Mouse (Mus musculus) limb, embryonic 15.5 days (tissue): ENCODE measurements around the gene Gm4846. TPM values are rescaled to one million over a fixed set of nuclear protein-coding genes. Genes with fewer than 3 reads are reported as not detected.
"Not testable (repeated sequence)": the region's sequence is repeated elsewhere in the genome, so short reads cannot be mapped to it uniquely, and the experiment has no call there.

ENCODE experiments used
- ATAC-seq: fragments of 200-750 bp; cut with Nextera tagmentation; 2 replicates; pipeline ENCODE4 v1.8.0; 2017; ENCODE audit warnings: low read depth, moderate TSS enrichment; ENCODE audit not compliant: insufficient number of reproducible peaks, low FRiP score, low TSS enrichment
- H3K27ac ChIP-seq: fragments of 300-500 bp; sonication (generic); 2 replicates; pipeline ENCODE4 v1.5.1; 2015; ENCODE audit warnings: moderate library complexity, mild to moderate bottlenecking, inconsistent platforms
- H3K27me3 ChIP-seq: fragments of 300-500 bp; sonication (generic); 2 replicates; pipeline ENCODE4 v1.6.1; 2015; ENCODE audit warnings: inconsistent platforms
- H3K36me3 ChIP-seq: fragments of 300-500 bp; sonication (generic); 2 replicates; pipeline ENCODE4 v1.6.1; 2015; ENCODE audit warnings: inconsistent platforms
- H3K4me1 ChIP-seq: fragments of 300-500 bp; sonication (generic); 2 replicates; pipeline ENCODE4 v1.6.1; 2015; ENCODE audit warnings: inconsistent platforms
- H3K4me2 ChIP-seq: fragments of 300-500 bp; sonication (generic); 2 replicates; pipeline ENCODE4 v1.6.1; 2015; ENCODE audit warnings: mild to moderate bottlenecking, inconsistent platforms
- H3K4me3 ChIP-seq: fragments of 300-500 bp; sonication (generic); 2 replicates; pipeline ENCODE4 v1.5.1; 2015; ENCODE audit warnings: mild to moderate bottlenecking, inconsistent platforms
- H3K9ac ChIP-seq: fragments of 300-500 bp; sonication (generic); 2 replicates; pipeline ENCODE4 v1.6.1; 2015; ENCODE audit warnings: inconsistent platforms
- H3K9me3 ChIP-seq: fragments of 300-500 bp; sonication (generic); 2 replicates; pipeline ENCODE4 v1.6.1; 2016; ENCODE audit warnings: inconsistent platforms
- WGBS: fragments of 180-500 bp; shearing (Covaris S2); methylation state at CpG from one replicate; pipeline ENCODE4 v1.1.7; 2015; 5-methylcytosine and 5-hydroxymethylcytosine counted together
- polyA plus RNA-seq: library from polyadenylated mRNA; unstranded; fragments of >200 nt; fragmentation: Nextera tagmentation; extraction: Ambion mirVana; gene quantifications from 2 replicates; pipeline ENCODE4 v1.2.1, GENCODE M21; 2015

Gene Gm4846
- not detected in 2 replicates for polyA plus RNA-seq

DNA sequence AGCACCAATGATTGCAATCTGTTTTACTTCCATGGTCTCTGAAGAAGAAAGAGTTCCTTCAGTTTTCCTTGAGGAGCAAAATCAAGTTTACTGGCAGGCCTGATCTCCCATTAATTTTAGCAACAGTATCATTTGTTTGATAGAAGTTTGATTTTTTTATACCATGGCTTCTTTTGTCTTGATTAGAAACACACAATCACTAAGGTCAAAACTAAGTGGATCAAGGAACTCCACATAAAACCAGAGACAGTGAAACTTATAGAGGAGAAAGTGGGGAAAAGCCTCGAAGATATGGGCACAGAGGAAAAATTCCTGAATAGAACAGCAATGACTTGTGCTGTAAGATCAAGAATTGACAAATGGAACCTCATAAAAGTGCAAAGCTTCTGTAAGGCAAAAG, at the start of gene Gm4846:
Gm4846 (minus strand) TSS at position 101 of the 400 bp plus-strand sequence.
- WGBS: 41% methylated on average over 1 of the region's 1 CpGs
- not testable (repeated sequence) for H3K27me3 ChIP-seq, H3K4me2 ChIP-seq, H3K4me1 ChIP-seq, H3K36me3 ChIP-seq, ATAC-seq, H3K9ac ChIP-seq, H3K9me3 ChIP-seq, H3K27ac ChIP-seq, H3K4me3 ChIP-seq

DNA sequence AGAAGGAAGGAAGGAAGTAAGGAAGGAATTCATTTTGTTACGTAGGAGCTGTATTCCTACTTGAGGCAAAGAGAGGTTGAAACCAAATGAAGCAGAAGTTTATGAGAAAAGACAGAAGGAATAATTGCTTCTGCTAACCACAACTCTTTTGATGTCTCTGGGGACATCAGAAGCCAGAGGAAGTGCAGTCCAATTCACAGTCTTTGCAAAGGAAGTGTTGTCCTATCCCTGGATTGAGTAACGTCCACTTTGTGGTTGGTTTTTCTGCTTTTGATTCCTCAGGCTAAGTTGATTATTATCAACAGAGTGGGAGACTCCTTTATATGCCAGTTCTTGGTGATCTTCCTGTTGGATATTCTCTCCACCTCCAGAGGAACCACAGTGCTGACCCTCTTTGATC, 34.1 kb upstream of the Gm4846 start:
- not testable (repeated sequence) for H3K27ac ChIP-seq, ATAC-seq, H3K36me3 ChIP-seq, H3K9me3 ChIP-seq, H3K27me3 ChIP-seq, H3K4me3 ChIP-seq, H3K9ac ChIP-seq, H3K4me2 ChIP-seq, H3K4me1 ChIP-seq
- 66% methylated on average over 2 of the region's 2 CpGs for WGBS

DNA sequence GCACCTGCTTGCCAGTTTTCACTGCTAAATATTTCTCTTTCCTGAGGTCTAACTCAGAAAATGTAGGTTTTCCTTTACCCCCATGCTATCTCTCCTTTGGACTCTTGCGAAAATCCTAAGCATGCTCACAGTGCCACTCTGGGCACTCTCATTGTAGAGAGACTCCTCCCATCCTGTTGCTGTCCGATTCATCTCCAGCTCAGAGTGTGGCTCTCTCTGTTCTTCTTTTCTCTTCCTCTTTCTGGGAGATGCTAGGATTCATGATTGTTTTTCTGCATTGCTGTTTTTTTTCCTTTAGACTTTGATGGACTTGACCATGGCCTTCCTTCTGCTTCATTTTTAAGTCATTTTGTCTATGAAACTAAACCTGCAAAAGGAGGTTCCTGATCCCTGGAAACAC, 27.3 kb upstream of the Gm4846 start:
- 91% methylated on average over 2 of the region's 2 CpGs for WGBS
- not testable (repeated sequence) for H3K4me3 ChIP-seq, H3K4me1 ChIP-seq, H3K36me3 ChIP-seq, ATAC-seq, H3K4me2 ChIP-seq, H3K9ac ChIP-seq, H3K27ac ChIP-seq, H3K9me3 ChIP-seq, H3K27me3 ChIP-seq

DNA sequence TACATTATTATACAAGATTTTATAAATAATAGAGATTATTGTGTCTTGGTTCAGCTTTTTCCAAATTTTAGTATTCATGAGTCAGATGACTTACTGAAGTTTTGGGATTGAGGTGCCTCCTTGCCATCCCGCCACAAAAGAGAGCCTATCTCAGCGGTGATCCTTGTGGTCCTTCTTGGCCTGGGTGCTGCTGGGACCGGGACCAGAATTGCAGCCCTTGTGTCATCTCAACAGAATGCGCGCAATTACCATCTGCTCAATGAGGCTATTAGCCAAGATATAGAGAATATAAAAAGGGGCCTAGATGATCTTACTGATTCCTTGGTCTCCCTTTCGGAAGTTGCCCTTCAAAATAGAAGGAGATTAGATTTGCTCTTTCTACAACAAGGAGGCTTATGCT, 22.2 kb upstream of the Gm4846 start:
- not testable (repeated sequence) for H3K4me1 ChIP-seq, H3K27me3 ChIP-seq, H3K27ac ChIP-seq, H3K36me3 ChIP-seq, H3K4me3 ChIP-seq, H3K4me2 ChIP-seq, ATAC-seq, H3K9me3 ChIP-seq, H3K9ac ChIP-seq
- WGBS: 93% methylated on average over 6 of the region's 6 CpGs

DNA sequence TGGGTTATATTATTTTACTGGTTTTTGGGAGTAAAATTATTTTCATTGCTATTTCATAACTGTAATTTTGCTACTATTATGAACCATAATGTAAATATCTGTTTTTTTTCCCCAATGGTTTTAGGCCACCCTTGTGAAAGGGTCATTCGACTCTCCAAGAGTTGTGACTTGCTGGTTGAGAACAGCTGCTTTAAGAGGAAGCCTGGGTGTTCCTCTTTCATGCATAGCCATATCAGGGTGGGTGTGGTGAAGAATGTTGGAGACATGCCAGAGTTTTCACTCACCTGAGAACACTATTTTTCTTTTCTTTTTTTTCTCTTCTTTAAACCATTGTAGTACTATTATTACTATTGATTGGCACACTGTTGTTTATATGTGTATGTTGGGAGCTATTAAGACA, 19.2 kb upstream of the Gm4846 start:
- H3K27me3 ChIP-seq: no peaks in the 10 kb centered on the region
- no peak overlapping the region for H3K9ac ChIP-seq
- H3K4me2 ChIP-seq: no peak overlapping the region
- H3K36me3 ChIP-seq: no peaks in the 10 kb centered on the region
- H3K27ac ChIP-seq: no peak overlapping the region
- no peaks in the 10 kb centered on the region for H3K4me1 ChIP-seq
- H3K4me3 ChIP-seq: no peak overlapping the region
- WGBS: 65% methylated on average over 1 of the region's 1 CpGs
- no peak for ATAC-seq
- H3K9me3 ChIP-seq: no peaks in the 10 kb centered on the region

DNA sequence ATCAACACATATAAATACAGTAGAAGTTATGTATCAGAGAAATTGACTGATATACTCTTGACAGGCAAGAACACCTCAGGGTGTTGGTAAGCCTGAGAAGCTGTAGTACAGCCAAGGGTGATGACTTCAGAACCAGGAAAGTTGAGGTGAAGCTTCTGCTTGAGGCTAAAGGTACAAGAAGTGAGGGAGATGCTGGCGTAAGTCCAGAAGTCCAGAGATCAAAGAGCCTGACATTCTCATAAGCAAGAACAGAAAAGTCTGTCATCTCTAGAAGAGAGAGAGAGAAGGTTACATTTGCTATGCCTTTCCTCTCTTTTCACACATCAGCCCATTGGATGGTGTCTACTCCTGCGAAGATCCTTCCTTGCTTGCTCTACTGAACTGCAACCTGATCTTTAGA, 6.8 kb upstream of the Gm4846 start:
- ATAC-seq, H3K36me3 ChIP-seq, H3K4me3 ChIP-seq, H3K9me3 ChIP-seq, H3K4me1 ChIP-seq, H3K27ac ChIP-seq, H3K9ac ChIP-seq, H3K27me3 ChIP-seq, H3K4me2 ChIP-seq: not testable (repeated sequence)
- 87% methylated on average over 2 of the region's 2 CpGs for WGBS

DNA sequence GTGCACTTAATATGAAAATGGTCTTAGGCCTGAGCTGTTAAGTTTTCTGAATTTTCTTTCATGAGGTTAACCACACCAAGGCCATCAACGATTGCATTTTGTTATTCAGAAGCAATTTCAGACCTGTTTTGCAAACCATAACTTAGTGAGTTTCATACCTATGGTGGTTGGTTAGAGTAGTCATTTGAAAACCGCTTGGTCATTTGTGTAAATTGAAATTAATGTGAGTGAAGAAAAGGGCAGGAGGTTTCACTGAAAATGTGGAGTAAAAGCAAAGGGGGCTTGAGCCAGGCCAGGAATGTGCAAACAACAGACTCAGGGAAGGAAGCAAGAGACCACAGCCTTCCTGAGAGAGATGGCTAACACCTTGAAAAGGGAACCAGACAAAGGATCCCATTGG, 17.9 kb downstream of the Gm4846 start:
- H3K27ac ChIP-seq: no peak overlapping the region
- no peaks in the 10 kb centered on the region for H3K4me1 ChIP-seq
- no peak overlapping the region for H3K4me2 ChIP-seq
- no peaks in the 10 kb centered on the region for H3K36me3 ChIP-seq
- ATAC-seq: no peak
- WGBS: 66% methylated on average over 2 of the region's 2 CpGs
- no peaks in the 10 kb centered on the region for H3K9me3 ChIP-seq
- H3K9ac ChIP-seq: no peak overlapping the region
- H3K4me3 ChIP-seq: no peak overlapping the region
- no peaks in the 10 kb centered on the region for H3K27me3 ChIP-seq

DNA sequence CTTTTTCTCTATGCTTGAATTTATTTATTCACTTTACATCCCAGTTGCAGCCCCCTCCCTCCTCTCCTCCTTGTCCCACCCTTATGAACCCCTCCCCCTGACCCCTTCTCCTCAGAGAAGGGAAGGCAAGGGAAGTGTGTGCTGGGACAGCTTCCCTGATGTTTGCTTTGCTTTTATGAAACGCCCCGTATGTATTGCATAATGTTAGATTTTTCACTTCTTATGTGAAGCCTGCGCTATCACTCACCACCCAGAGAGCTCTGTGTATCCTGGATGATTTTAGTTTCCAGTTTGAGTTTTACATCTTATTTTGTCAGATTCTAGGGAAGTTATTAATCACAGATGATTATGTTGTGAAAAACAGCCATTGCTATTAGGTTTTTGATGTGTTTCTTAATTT, 30.2 kb downstream of the Gm4846 start:
- H3K27ac ChIP-seq: no peak overlapping the region
- no peaks in the 10 kb centered on the region for H3K36me3 ChIP-seq
- H3K9ac ChIP-seq: no peak overlapping the region
- no peaks in the 10 kb centered on the region for H3K9me3 ChIP-seq
- no peak for ATAC-seq
- WGBS: 89% methylated on average over 3 of the region's 3 CpGs
- no peak overlapping the region for H3K4me2 ChIP-seq
- H3K4me1 ChIP-seq: no peaks in the 10 kb centered on the region
- H3K27me3 ChIP-seq: no peaks in the 10 kb centered on the region
- H3K4me3 ChIP-seq: no peak overlapping the region

DNA sequence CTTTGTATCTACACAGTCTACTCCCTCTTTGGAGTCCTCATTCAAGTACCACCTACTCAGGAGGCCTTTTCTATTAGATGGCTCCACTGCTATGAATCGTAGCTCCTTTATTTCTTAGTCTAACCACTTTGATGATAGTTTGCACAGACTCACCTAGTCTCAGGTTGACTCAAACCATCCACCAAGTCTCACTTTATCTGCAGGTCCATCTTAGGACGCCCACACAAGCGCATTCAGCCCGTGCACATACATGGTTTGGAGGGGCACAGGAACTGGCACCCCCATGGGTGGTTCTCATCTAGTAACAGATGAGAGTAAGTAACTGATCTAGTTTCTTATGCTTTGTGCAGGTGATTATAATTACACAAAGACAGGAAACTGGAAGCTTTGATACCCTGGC, 34.8 kb downstream of the Gm4846 start:
- Histone ChIP-seq H3K27ac (no peak overlapping the region), H3K36me3 (no peaks in the 10 kb centered on the region), H3K9me3 (no peaks in the 10 kb centered on the region), H3K27me3 (no peaks in the 10 kb centered on the region), H3K4me3 (no peak overlapping the region), H3K9ac (no peak overlapping the region), H3K4me1 (no peaks in the 10 kb centered on the region), H3K4me2 (no peak overlapping the region)
- 79% methylated on average over 4 of the region's 4 CpGs for WGBS
- ATAC-seq: no peak

DNA sequence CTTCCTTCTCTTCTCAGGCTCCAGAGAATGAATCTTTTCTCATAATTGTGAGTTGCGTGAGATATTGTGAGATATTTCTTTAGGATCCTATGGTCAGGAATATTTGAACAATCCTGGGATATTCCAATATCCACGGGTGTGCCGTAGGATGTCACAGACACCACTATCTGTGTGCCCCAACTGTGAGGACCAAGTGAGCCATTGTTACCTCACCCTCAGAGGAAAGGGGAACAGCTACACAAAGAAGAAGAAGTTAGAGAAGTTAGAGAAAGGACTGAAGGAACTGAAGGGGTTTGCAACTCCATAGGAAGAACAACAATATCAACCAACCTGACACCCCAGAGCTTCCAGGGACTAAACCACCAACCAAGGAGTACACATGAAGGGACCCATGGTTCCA, 55.4 kb downstream of the Gm4846 start:
- Histone ChIP-seq H3K4me2 (no peak overlapping the region), H3K4me3 (no peak overlapping the region), H3K36me3 (no peaks in the 10 kb centered on the region), H3K9me3 (no peaks in the 10 kb centered on the region), H3K27me3 (no peaks in the 10 kb centered on the region), H3K4me1 (no peaks in the 10 kb centered on the region), H3K9ac (no peak overlapping the region), H3K27ac (no peak overlapping the region)
- no peak for ATAC-seq
- 88% methylated on average over 3 of the region's 3 CpGs for WGBS

DNA sequence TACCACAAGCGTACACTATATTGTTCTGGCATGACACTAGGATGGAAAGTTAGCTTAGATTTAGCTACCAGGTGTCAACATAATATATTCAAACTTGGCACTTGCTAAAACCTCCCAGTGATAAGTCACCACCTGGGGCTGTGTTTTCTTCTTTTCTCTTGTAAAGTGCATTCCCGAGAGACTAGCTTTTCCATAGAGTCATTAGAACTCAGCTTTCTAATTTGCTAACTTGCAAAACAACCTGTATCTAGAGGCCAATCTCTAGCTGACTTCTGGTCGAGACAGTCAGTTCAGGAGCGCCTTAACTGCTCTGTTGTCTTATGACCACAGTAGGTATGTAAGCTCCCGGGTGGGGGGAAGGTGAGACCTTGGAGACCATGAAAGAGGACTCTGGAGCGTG, 58.0 kb downstream of the Gm4846 start:
- no peak for ATAC-seq
- Histone ChIP-seq H3K4me2 (no peak overlapping the region), H3K4me3 (no peak overlapping the region), H3K36me3 (no peaks in the 10 kb centered on the region), H3K9me3 (no peaks in the 10 kb centered on the region), H3K27me3 (no peaks in the 10 kb centered on the region), H3K4me1 (no peaks in the 10 kb centered on the region), H3K27ac (no peak overlapping the region), H3K9ac (no peak overlapping the region)
- 64% methylated on average over 6 of the region's 6 CpGs for WGBS
